Mouse (Mus musculus): ENCODE measurements around the gene Ube4a.

- TF ChIP-seq CTCF (IDR thresholded peaks at IDR 0.05; ENCODE audit: extremely low read depth, insufficient read depth, low read length) (no peak), POLR2A (IDR thresholded peaks at IDR 0.05; ENCODE audit: extremely low read depth, insufficient read depth, low read length) (no peak)
Measured at GRCm38 (mm10) chr9:44878776-44879500, 86.5 kb downstream of the Ube4a start.
